Mouse (Mus musculus) olfactory bulb, adult 2 months (tissue): ENCODE data around the gene Sept8. TPM values are rescaled to one million over a fixed set of nuclear protein-coding genes. Genes with fewer than 3 reads are reported as not detected.
A peak's percentile ranks its signal among the peaks of the same experiment; 100 is the strongest.
"Not testable (repeated sequence)": the region's sequence is repeated elsewhere in the genome, so short reads cannot be mapped to it uniquely, and the experiment has no call there.

Source experiments
- H3K27ac ChIP-seq: fragments of 200-500 bp; 2 replicates; pipeline ENCODE4 v1.5.1; 2012; ENCODE audit warnings: low read depth, low read length; ENCODE audit not compliant: insufficient read depth
- H3K4me1 ChIP-seq: fragments of 200-500 bp; 2 replicates; pipeline ENCODE4 v1.6.1; 2012; ENCODE audit warnings: low read length; ENCODE audit not compliant: control insufficient read depth, insufficient read depth
- H3K4me3 ChIP-seq: fragments of 200-500 bp; 2 replicates; pipeline ENCODE4 v1.5.1; 2012; ENCODE audit warnings: mild to moderate bottlenecking, low read depth, low read length, moderate library complexity; ENCODE audit not compliant: insufficient read depth
- CTCF ChIP-seq: fragments of 200-500 bp; IDR thresholded peaks from 2 replicates; pipeline ENCODE4 v1.5.1; 2012; ENCODE audit warnings: low read depth, mild to moderate bottlenecking, low read length, moderate library complexity; ENCODE audit not compliant: insufficient read depth
- POLR2A ChIP-seq: fragments of 200-500 bp; IDR thresholded peaks from 2 replicates; pipeline ENCODE4 v1.6.1; 2012; ENCODE audit warnings: mild to moderate bottlenecking, low read depth, low read length, moderate library complexity; ENCODE audit not compliant: insufficient read depth
- WGBS: fragments of 180-500 bp; shearing (Covaris S2); methylation state at CpG from one replicate; pipeline ENCODE4 v1.1.7; 2018; 5-methylcytosine and 5-hydroxymethylcytosine counted together
- polyA plus RNA-seq: library from polyadenylated mRNA; stranded (reverse); fragments of >200 nt; gene quantifications from 2 replicates; pipeline ENCODE4 v1.2.4, GENCODE M21; 2012; ENCODE audit warnings: low replicate concordance; ENCODE audit not compliant: missing spikeins, insufficient read depth, insufficient read length

Sept8 gene
- polyA plus RNA-seq, 1 experiment: 232 TPM

DNA sequence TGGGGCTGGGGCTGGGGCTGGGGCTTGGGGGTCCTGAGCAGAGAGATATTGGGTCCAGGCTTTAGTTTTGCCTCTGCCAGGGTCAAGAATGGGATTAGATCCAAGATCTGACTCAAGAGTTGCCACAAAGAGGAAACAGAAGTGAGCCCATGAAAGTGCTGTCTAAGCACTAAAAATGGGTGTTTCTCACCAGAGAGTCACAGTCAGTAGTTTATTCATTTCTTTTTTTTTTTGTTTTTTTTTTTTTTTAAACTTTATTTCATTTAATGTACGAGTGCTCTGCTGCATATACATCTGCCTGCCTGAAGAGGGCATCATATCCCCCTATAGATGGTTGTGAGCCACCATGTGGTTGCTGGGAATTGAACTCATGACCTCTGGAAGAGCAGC lies 13.2 kb downstream of the Sept8 start:
- Histone ChIP-seq H3K27ac (no peak overlapping the region), H3K4me3 (no peak overlapping the region), H3K4me1 (peaks cover 25% of the 10 kb centered on the region)
- TF ChIP-seq CTCF (no peak), POLR2A (no peak)
- WGBS: 93% methylated on average over 1 of the region's 1 CpGs

DNA sequence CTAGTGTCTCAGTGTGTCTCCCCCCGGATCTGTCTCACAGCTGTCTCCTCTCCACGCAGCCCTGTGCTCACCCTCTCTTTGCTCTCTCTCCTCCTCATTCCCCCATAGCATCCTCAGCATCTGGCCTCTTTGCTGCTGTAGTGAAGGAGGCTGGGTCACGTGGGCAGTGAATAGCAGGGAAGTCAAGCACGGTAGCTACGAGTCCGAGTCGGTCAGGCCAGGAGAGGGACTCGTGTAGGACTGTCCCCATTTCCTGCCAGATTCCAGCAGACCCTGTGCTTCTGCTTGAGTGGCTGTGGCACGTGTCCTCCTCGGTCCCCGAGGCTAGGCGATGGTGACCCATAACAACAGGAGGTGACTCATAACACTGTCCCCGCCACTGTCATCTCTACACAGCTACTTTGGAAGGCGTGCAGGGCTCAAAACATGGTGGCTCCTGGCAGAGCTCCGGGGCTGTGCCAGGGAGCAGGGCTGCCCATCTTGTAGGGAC lies 20.0 kb downstream of the Sept8 start:
- H3K4me3 ChIP-seq: no peak overlapping the region
- WGBS: 41% methylated on average over 15 of the region's 15 CpGs
- H3K4me1 ChIP-seq: peaks cover 14% of the 10 kb centered on the region
- TF ChIP-seq CTCF: no peak
- 0 out of 2 replicates have a peak overlapping the region, but pooled peaks have one; percentile 2 for H3K27ac ChIP-seq

DNA sequence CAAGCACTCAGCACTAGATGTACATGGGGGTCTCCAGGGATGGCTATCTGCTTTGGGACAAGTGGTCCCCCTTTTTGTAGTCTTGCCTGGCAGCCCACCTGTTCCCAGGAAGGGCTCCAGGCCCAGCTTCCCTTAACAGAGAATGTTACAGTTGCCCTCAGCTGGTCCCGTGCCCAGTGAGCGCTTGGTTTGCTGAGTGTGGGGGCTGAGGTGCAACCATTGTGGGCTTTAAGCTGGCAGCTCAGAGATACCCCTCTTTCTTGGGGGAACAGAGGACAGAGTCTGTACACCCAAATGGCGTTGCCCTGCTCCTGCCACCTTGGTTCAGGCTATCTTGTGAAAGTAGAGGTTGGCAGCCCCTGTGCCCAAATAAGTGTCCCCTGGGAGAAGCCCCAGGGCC lies 21.3 kb downstream of the Sept8 start:
- TF ChIP-seq POLR2A (no peak), CTCF (no peak)

DNA sequence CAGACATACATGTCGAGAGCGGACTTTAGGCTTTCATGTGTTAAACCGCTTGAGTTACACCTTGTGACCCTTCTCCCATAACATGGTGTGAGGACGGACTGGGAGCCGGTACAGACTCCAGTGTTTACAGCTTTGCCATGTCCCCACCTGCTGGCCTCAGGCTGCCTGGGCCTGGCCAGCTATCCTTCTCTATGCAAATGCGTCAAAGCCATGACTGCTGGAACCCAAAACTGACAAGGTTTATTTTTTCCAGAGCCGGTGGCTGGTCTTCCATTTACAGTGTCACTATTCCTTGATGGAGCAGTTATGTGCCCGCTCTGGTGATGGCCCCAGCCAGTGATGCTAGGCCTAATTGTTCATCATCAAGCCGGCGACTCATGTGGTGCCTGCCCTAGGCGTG lies 22.2 kb downstream of the Sept8 start:
- Histone ChIP-seq H3K27ac (no peak overlapping the region), H3K4me1 (peaks cover 14% of the 10 kb centered on the region), H3K4me3 (no peak overlapping the region)
- TF ChIP-seq POLR2A: no peak
- TF ChIP-seq CTCF: no peak
- 85% methylated on average over 11 of the region's 11 CpGs for WGBS

More for the DNA sequence above, 21.3 kb downstream of the Sept8 start:
- Histone ChIP-seq H3K4me3 (no peak overlapping the region), H3K4me1 (peaks cover 14% of the 10 kb centered on the region), H3K27ac (no peak overlapping the region)
- 80% methylated on average over 3 of the region's 3 CpGs for WGBS

DNA sequence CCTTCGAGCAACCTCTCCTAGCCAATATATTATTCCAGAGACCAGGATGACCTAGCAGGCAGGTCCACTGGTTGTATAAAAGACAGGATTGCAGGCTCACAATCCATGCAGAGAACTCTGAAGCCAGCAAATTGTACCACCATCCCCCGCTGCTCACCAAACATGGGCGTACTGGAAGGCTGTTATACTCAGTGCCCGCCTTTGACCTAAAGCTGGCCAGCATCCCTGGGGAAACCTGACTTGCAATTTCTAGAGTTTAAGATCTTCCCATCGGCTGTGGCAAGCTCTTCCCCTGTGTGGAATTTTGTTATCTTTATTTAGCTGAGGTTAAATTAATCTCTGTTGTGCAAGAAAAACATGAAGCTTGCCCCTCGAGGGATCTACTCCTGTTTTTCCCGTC lies 24.0 kb downstream of the Sept8 start:
- no peak overlapping the region for H3K4me3 ChIP-seq
- WGBS: 75% methylated on average over 7 of the region's 7 CpGs
- peaks cover 14% of the 10 kb centered on the region for H3K4me1 ChIP-seq
- TF ChIP-seq POLR2A (no peak), CTCF (no peak)
- H3K27ac ChIP-seq: no peak overlapping the region

DNA sequence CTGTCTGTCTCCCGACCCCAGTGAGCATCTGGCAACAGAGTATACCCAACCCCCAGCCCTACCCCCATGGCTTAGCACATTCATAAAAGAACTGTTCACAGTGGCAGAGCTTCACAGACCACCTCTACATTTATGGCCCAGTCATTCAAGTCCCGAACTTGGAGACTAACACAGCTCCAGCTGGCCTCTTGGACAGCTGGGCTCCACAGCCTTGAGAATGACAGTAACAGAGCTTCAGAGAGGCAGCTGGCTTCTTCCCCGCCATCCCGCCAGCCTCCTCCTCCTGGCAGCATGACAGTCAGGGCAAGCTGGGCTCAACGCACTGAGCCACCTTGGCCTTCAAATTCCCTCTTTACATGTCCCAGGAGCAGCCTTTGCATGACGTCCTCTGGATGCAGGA lies 27.2 kb downstream of the Sept8 start:
- no peak overlapping the region for H3K4me3 ChIP-seq
- H3K27ac ChIP-seq: no peak overlapping the region
- no peak for TF ChIP-seq CTCF
- TF ChIP-seq POLR2A: no peak
- 46% methylated on average over 6 of the region's 6 CpGs for WGBS
- H3K4me1 ChIP-seq: no peaks in the 10 kb centered on the region

DNA sequence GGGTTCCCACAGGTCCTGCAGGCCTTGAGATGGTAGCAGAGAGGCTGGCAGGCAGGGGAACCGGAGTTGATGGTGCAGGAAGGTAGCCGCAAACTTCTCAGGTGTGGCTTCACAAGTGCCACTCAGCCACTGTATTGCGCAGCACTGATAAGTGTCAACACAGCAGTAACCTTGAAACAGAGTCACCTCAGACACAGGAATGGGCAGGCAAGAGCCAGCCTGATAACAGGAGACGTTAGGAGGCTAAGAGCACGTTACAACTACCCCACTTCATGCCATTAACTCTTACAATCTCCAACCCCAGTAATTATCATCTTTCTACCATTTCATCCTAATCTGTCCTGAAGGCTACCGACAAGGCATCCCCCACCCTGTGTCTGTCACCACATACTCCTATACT lies 28.5 kb downstream of the Sept8 start:
- H3K4me3 ChIP-seq: no peak overlapping the region
- no peaks in the 10 kb centered on the region for H3K4me1 ChIP-seq
- H3K27ac ChIP-seq: no peak overlapping the region
- 88% methylated on average over 6 of the region's 6 CpGs for WGBS
- no peak for TF ChIP-seq CTCF
- no peak for TF ChIP-seq POLR2A

DNA sequence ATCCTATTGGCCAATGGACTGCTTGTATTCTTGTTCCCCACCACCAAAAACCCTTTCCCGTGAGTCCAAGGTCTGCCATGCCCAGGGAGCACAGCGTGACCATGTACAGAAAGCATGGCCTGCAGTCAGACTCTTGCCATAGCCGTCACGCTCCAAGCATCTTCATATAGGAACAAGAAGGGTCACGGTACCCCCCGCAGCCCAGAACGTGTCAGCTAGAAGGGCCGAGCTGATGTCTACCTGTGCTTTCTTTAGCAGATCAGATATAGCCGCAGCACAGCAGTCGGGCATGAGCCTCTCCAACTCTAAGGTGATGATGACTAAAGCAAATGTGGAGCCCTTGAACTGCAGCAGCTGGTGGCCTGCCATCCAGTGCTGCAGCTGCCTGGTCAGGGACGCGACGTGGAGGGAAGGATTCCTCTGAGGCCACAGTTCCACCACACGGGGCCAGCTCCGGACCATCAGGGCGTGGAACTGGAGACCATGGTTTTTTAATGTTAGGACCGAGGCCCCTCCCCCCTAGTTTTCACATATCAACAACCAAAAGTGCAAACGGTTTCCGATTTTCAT lies 29.1 kb downstream of the Sept8 start:
- WGBS: 87% methylated on average over 19 of the region's 19 CpGs
- TF ChIP-seq CTCF: no peak
- Histone ChIP-seq H3K4me1 (no peaks in the 10 kb centered on the region), H3K27ac (no peak overlapping the region), H3K4me3 (no peak overlapping the region)

DNA sequence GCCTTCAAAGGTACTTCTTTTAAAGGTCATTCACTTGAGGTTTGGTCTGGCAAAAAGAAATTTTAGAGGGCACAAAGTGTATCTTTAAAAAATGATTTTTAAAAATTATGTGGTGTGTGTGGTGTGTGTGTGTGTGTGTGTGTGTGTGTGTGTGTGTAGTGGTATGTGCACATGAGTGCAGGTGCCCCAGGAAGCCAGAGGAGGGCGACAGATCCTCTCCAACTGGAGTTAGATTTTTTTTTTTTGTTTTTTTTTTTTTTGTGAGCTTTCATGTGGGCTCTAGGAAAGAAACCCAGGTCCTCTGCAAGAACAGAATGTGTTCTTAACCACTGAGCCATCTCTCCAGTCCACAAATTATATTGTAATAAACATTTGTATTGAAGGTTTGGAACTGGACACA lies 31.7 kb downstream of the Sept8 start:
- Histone ChIP-seq H3K4me3 (no peak overlapping the region), H3K27ac (no peak overlapping the region), H3K4me1 (no peaks in the 10 kb centered on the region)
- TF ChIP-seq POLR2A (no peak), CTCF (no peak)
- 85% methylated on average over 1 of the region's 1 CpGs for WGBS

DNA sequence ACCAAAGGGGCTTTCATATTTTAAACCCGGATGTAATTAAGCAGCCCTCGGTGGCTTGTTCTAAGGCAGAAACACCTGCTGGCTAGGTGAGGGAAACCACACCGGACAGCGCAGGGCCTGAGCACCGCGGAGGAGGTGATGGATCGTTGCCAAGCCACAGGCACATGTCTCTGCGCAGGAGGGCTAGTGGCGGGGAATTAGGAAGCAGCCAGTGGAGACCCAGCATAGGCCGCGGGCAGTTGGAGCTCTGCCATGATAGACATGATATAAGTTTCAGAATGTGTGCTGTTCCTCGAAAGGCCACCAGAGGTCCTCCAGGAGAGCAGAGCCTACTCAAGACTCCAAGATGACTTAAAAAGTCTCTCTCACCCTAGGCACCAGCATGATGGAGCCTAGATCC lies 32.7 kb downstream of the Sept8 start:
- no peak overlapping the region for H3K27ac ChIP-seq
- TF ChIP-seq CTCF: no peak
- no peak for TF ChIP-seq POLR2A
- H3K4me3 ChIP-seq: no peak overlapping the region
- H3K4me1 ChIP-seq: no peaks in the 10 kb centered on the region
- 64% methylated on average over 12 of the region's 12 CpGs for WGBS

DNA sequence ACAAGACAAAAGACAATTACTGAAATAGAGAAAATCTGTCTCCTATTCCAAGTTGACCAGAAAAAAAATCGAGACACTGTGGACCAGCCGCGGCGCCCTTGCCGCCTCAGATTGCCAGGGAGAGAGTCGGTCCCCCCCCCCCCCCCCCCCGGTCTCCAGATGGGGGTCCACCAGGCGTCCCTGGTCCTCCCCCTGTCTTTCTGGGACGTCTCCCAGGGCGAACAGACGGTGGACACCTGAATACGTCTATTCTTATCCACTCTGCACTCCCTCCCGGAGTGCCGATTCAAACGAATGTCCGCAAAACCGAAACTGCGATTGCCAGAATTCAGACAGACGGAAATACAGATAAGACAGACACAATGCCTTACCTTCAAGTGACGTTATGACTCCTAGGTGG lies 37.5 kb downstream of the Sept8 start:
- not testable (repeated sequence) for H3K4me3 ChIP-seq, H3K4me1 ChIP-seq, H3K27ac ChIP-seq
- WGBS: 87% methylated on average over 7 of the region's 20 CpGs

DNA sequence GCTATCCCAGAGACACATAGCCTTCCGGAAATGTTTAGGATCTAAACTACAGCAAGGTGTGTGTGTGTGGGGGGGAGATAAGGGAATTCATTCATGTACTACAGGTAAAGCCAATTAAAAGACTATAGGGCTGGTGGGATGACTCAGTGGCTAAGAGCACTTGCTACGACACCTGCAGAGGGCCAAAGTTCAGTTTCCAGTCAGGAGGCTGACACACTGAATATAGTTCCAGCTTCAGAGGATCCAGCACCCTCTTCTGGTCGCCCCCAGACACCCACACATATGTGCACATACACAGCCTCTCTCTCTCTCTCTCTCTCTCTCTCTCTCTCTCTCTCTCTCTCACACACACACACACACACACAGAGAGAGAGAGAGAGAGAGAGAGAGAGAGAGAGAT lies 38.9 kb downstream of the Sept8 start:
- 84% methylated on average over 2 of the region's 3 CpGs for WGBS
- not testable (repeated sequence) for H3K4me1 ChIP-seq, H3K4me3 ChIP-seq, H3K27ac ChIP-seq

DNA sequence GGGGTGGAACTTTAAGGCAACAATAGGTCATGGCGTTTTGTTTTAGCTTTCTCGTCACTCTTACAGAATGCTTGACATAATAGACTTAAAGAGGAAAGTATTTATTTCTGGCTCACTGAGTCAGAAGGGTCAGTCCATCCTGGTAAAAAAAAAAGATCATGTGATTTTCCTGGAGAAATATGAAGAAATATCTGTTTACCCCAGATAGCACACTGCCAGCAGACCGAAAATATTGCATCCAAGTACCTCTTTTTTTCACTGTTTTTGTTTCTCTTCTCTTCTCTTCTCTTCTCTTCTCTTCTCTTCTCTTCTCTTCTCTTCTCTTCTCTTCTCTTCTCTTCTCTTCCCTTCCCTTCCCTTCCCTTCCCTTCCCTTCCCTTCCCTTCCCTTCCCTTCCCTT lies 40.9 kb downstream of the Sept8 start:
- WGBS: 88% methylated on average over 1 of the region's 3 CpGs
- H3K27ac ChIP-seq, H3K4me3 ChIP-seq, H3K4me1 ChIP-seq: not testable (repeated sequence)
